Comparison of ENCODE assay signal across 8 mouse cellular contexts in the genomic region with DNA sequence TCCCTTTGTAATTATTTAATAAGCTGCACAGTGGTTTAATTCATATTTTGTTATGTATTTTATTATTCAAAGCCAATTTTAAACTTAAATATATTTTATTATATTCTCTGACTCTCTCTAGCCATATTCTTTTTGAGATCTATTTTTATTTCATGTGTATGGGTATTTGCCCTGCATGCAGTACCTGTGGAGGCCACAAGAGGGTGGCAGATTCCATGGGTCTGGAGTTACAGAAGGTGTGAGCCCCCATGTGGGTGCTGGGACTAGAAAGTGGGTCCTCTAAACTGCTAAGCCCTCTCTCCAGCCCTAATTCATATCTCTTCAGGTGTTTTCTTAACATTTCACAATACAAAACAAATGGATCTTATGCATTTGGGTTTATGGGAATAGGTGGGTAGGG. TPM values are rescaled to one million over a fixed set of nuclear protein-coding genes. Genes with fewer than 3 reads are reported as not detected.
DNase-seq lines count a peak whose midpoint lies in the region.

No protein-coding gene starts in this region.

- no peaks in the 10 kb centered on the region for H3K4me1 ChIP-seq in forebrain, embryonic 10.5 days

- H3K27ac ChIP-seq in forebrain, embryonic 10.5 days = no peak overlapping the region

- H3K36me3 ChIP-seq in forebrain, embryonic 10.5 days (replicated peaks) = no peaks in the 10 kb centered on the region; the same call in 1 of the 2 replicates

- no peak overlapping the region for H3K4me3 ChIP-seq in forebrain, embryonic 10.5 days

- H3K27me3 ChIP-seq in forebrain, embryonic 10.5 days (ENCODE audit: poor library complexity, severe bottlenecking) = 0 out of 2 replicates have a peak, but pooled peaks cover 4% of the 10 kb centered on the region

- H3K9me3 ChIP-seq in forebrain, embryonic 10.5 days = no peaks in the 10 kb centered on the region

- peak; percentile 8 to 37 for DNase-seq in cerebellum, postnatal 25 days
- DNase-seq in cerebellum, adult 9-10 months = no peak
- peak; percentile 0 for DNase-seq in retina, postnatal 1 day
- DNase-seq in retina, embryonic 14.5 days (ENCODE audit: low spot score) = no peak
- DNase-seq in lung, postnatal 10 days = peak; percentile 4
- peak; percentile 62 for DNase-seq in thymus, postnatal 4 days
- no peak for DNase-seq in forebrain, embryonic 10.5 days (ENCODE audit: extremely low spot score, low spot score)
- DNase-seq in urinary bladder, postnatal 36 days (ENCODE audit: low spot score in 2 of 2) = no peak

RNA-seq across cellular contexts. Expression of a gene that starts 55.4 kb away (rescaled TPM):
- 7.2 and 7.3 TPM in 2 replicates for polyA plus RNA-seq in forebrain, embryonic 10.5 days (2016; fragmentation: Nextera tagmentation; extraction: Ambion mirVana)

Comparison
In these comparisons a context has a peak if more than half of its experiments do, and no peak if none do; other contexts are left out.
1. DNase-seq: peak in cerebellum, postnatal 25 days (2 of 2), retina, postnatal 1 day (single experiment), lung, postnatal 10 days (single experiment) and thymus, postnatal 4 days (single experiment); none in cerebellum, adult 9-10 months (single experiment), retina, embryonic 14.5 days (single experiment), forebrain, embryonic 10.5 days (single experiment) and urinary bladder, postnatal 36 days (0 of 2).